Mouse (Mus musculus): ENCODE results near the gene Ngrn. TPM values are rescaled to one million over a fixed set of nuclear protein-coding genes. Genes with fewer than 3 reads are reported as not detected.
A peak's percentile ranks its signal among the peaks of the same experiment; 100 is the strongest.

Ngrn gene
- total and polyA plus RNA-seq, 3 experiments = 28.3 to 43.2 (median 32.1) TPM

GRCm38 (mm10) chr7:80233799-80234198 lies 27.2 kb upstream of the Ngrn start:
- H3K27ac ChIP-seq (ENCODE audit: insufficient read depth, low read depth) = no peak overlapping the region
- TF ChIP-seq SIN3A (IDR thresholded peaks at IDR 0.05; ENCODE audit: low read length) (no peak), ZMIZ1 (IDR thresholded peaks at IDR 0.05; ENCODE audit: low read depth, low read length) (no peak), POLR2AphosphoS2 (IDR thresholded peaks at IDR 0.05; ENCODE audit: low read depth, low read length) (no peak), ZC3H11A (IDR thresholded peaks at IDR 0.05; ENCODE audit: low read depth, low read length) (no peak), CHD1 (IDR thresholded peaks at IDR 0.05; ENCODE audit: low read depth, low read length) (no peak), MAFK (IDR thresholded peaks at IDR 0.05; ENCODE audit: insufficient replicate concordance, low read length) (no peak), JUN (IDR thresholded peaks at IDR 0.05; ENCODE audit: insufficient read depth, low read depth, low read length) (no peak), MXI1 (IDR thresholded peaks at IDR 0.05; ENCODE audit: low read depth, low read length) (no peak), TCF12 (IDR thresholded peaks at IDR 0.05; ENCODE audit: low read depth, low read length) (no peak), MEF2A (IDR thresholded peaks at IDR 0.05; ENCODE audit: borderline replicate concordance, low read depth, low read length) (no peak)
- no peak for DNase-seq (ENCODE audit: extremely low read depth)
- peaks cover 9% of the 10 kb centered on the region for H3K79me2 ChIP-seq (replicated peaks; ENCODE audit: control insufficient read depth, extremely low read depth, insufficient read depth, poor library complexity, severe bottlenecking)
- peak overlapping the region; percentile 85 for H3K4me2 ChIP-seq (ENCODE audit: insufficient read depth, low read depth, poor library complexity, severe bottlenecking)
- in situ Hi-C loops (cut with MboI; ENCODE audit: low pct_ligation_motif_present, low pct_unique_long_range_greater_than_20kb, low sequenced_read_pairs) (no loop called here), dilution Hi-C loops (cut with MboI; ENCODE audit: extremely low pct_ligation_motif_present, extremely low pct_unique_long_range_greater_than_20kb, low sequenced_read_pairs) (no loop called here)
- H3K36me3 ChIP-seq (replicated peaks in 1 of 2; ENCODE audit: control insufficient read depth in 1 of 2, insufficient read depth in 1 of 2, low read length in 1 of 2) = peaks cover 8 to 21% of the 10 kb centered on the region in 2 experiments
- H3K4me1 ChIP-seq (ENCODE audit: control insufficient read depth in 1 of 2, insufficient read depth in 2 of 2) = peaks cover 16 to 39% of the 10 kb centered on the region in 2 experiments; a peak in 3 of 4 replicates
- no peaks in the 10 kb centered on the region for H3K27me3 ChIP-seq (replicated peaks)
- H3K9ac ChIP-seq (ENCODE audit: insufficient read depth, low read depth) = peak overlapping the region; percentile 78
- no peaks in the 10 kb centered on the region for H3K9me3 ChIP-seq (replicated peaks; ENCODE audit: low read length)
- H3K4me3 ChIP-seq (replicated peaks in 1 of 3; ENCODE audit: low read depth in 2 of 3, low read length in 2 of 3, poor library complexity in 1 of 3) = peak overlapping the region in 1 of 3 experiments; percentile 39

- H3K4me3 ChIP-seq (replicated peaks in 1 of 3; ENCODE audit: low read depth in 2 of 3, low read length in 2 of 3, poor library complexity in 1 of 3) = no peak overlapping the region
- dilution Hi-C loops (cut with MboI; ENCODE audit: extremely low pct_ligation_motif_present, extremely low pct_unique_long_range_greater_than_20kb, low sequenced_read_pairs) = no loop called here
Measured at GRCm38 (mm10) chr7:80238542-80238941, 22.5 kb upstream of the Ngrn start.

More at GRCm38 (mm10) chr7:80238542-80238941, 22.5 kb upstream of the Ngrn start:
- peaks cover 7% of the 10 kb centered on the region; the same call in 1 of the 2 replicates for H3K79me2 ChIP-seq (replicated peaks; ENCODE audit: control insufficient read depth, extremely low read depth, insufficient read depth, poor library complexity, severe bottlenecking)
- no peak overlapping the region for H3K4me2 ChIP-seq (ENCODE audit: insufficient read depth, low read depth, poor library complexity, severe bottlenecking)
- H3K9me3 ChIP-seq (replicated peaks; ENCODE audit: low read length) = no peaks in the 10 kb centered on the region
- H3K36me3 ChIP-seq (replicated peaks in 1 of 2; ENCODE audit: control insufficient read depth in 1 of 2, insufficient read depth in 1 of 2, low read length in 1 of 2) = peaks cover 19 to 43% of the 10 kb centered on the region in 2 experiments
- H3K27ac ChIP-seq (ENCODE audit: insufficient read depth, low read depth) = no peak overlapping the region
- TF ChIP-seq UBTF (IDR thresholded peaks at IDR 0.05; ENCODE audit: low read depth, low read length) (no peak), MXI1 (IDR thresholded peaks at IDR 0.05; ENCODE audit: low read depth, low read length) (no peak), SMC3 (IDR thresholded peaks at IDR 0.05; ENCODE audit: low read depth, low read length) (no peak), ZKSCAN1 (IDR thresholded peaks at IDR 0.05; ENCODE audit: borderline replicate concordance, low read depth, low read length) (no peak), PAX5 (IDR thresholded peaks at IDR 0.05; ENCODE audit: low read length) (no peak), JUND (conservative IDR thresholded peaks at IDR 0.05; ENCODE audit: low read depth, low read length) (no peak), NRF1 (IDR thresholded peaks at IDR 0.05; ENCODE audit: low read depth, low read length) (no peak), USF2 (conservative IDR thresholded peaks at IDR 0.05; ENCODE audit: low read depth, low read length) (no peak), ZMIZ1 (IDR thresholded peaks at IDR 0.05; ENCODE audit: low read depth, low read length) (no peak), JUN (IDR thresholded peaks at IDR 0.05; ENCODE audit: insufficient read depth, low read depth, low read length) (no peak), MEF2A (IDR thresholded peaks at IDR 0.05; ENCODE audit: borderline replicate concordance, low read depth, low read length) (no peak), POLR2AphosphoS2 (IDR thresholded peaks at IDR 0.05; ENCODE audit: low read depth, low read length) (no peak)
- peaks cover 0 to 15% of the 10 kb centered on the region in 2 experiments; a peak in 2 of 4 replicates for H3K4me1 ChIP-seq (ENCODE audit: control insufficient read depth in 1 of 2, insufficient read depth in 2 of 2)
- DNase-seq (ENCODE audit: extremely low read depth) = no peak
- no peaks in the 10 kb centered on the region for H3K27me3 ChIP-seq (replicated peaks)
- no peak overlapping the region for H3K9ac ChIP-seq (ENCODE audit: insufficient read depth, low read depth)
- in situ Hi-C loops (cut with MboI; ENCODE audit: low pct_ligation_motif_present, low pct_unique_long_range_greater_than_20kb, low sequenced_read_pairs) = no loop called here
